Mouse (Mus musculus) testis, postnatal 10 days (tissue): ENCODE measurements around the gene Pafah2.
"Not testable (repeated sequence)": the region's sequence is repeated elsewhere in the genome, so short reads cannot be mapped to it uniquely, and the experiment has no call there.

ENCODE experiments used
- DNase-seq: peaks from one replicate; pipeline ENCODE4 v3.0.0; 2021; ENCODE audit warnings: low spot score

The Pafah2 gene

GRCm38 (mm10) chr4:134373295-134373694, 22.8 kb upstream of the Pafah2 start:
- no peak for DNase-seq

- no peak for DNase-seq
Observed at GRCm38 (mm10) chr4:134374306-134374705, 21.8 kb upstream of the Pafah2 start.

- no peak for DNase-seq
Observed at GRCm38 (mm10) chr4:134378089-134378615, 18.0 kb upstream of the Pafah2 start.

DNA sequence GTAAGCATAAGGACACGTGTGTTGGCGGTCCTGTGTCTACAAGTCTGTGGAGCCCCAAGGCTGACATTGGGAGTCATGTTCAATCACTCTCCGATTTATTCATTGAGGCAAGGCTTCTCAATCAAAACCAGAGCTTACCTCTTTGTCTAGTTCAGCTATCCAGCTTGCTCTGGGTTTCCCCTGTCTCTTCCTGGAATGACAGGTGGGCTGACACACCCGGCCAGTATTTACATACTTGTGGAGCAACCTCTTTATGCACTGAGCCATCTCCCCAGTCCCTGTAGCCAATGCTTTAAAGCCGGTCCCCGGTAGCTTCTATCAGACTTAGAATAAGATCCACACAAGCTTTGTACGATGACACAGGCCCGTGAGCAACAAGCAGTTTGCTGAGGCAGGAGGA, 16.6 kb upstream of the Pafah2 start:
- DNase-seq, result no peak

DNA sequence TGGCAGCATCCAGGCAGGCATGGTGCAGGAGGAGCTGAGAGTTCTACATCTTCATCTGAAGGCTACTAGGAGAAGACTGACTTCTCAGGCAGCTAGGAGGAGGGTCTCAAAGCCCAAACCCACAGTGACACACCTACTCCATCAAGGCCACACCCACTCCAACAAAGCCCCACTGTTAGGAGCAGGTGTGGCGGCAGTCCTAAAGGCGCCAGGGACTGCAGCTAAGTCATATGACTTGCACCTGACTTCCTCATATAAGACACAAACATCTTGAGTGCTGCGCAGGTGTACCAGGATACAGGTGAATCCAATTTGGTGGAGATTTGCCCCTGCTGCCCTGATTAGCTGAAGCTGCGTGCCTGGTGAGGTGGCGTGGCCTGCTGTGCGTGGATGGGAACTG, 12.4 kb upstream of the Pafah2 start, which contains the start of gene Extl1:
TSS of gene Extl1 (minus strand) at position 101 of the 400 bp plus-strand sequence.
- DNase-seq, result not testable (repeated sequence)

- no peak for DNase-seq
Observed at GRCm38 (mm10) chr4:134387268-134387667, 8.9 kb upstream of the Pafah2 start.

DNA sequence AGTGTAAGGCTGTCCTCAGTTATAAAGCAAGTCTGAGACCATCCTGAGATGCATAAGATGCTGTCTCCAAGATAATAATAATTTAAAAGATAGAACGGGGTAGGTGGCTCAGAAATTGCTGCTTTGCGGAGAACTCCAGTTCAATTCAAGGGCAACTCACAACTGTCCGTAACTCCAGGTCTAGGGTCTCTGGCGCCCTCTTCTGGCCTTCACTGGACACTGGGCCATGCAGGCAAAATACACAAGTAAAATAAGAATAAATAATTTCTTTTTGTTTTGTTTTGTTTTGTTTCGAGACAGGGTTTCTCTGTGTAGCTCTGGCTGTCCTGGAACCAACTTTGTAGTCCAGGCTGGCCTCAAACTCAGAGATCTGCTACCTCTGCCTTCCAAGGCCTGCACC, 7.7 kb upstream of the Pafah2 start:
- peak; percentile 89 for DNase-seq

- no peak for DNase-seq
Observed at GRCm38 (mm10) chr4:134391636-134392035, 4.5 kb upstream of the Pafah2 start.

GRCm38 (mm10) chr4:134392595-134392994, 3.5 kb upstream of the Pafah2 start:
- DNase-seq, result no peak

GRCm38 (mm10) chr4:134393026-134393425, 3.1 kb upstream of the Pafah2 start:
- no peak for DNase-seq

GRCm38 (mm10) chr4:134395142-134395541, 978 bp upstream of the Pafah2 start:
- DNase-seq, result no peak

GRCm38 (mm10) chr4:134397121-134397520, 1.0 kb downstream of the Pafah2 start:
- DNase-seq, result peak; percentile 76

DNA sequence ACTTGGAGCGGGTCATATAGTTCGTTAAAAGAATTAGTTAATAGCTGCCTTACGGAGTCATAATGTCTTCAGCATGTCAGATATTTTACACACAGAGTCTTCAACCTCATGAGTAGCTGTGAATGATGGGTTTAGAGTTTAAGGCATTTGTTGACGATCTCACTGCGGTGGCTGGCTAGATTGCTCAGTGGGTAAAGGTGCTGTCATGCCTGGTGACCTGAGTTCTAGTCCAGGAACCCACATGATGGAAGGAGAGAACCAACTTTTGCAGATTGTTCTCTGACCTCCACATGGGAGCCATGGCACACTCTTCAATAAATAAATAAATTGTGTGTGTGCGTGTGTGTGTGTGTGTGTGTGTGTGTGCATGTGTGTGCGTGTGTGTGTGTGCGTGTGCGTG, 1.6 kb downstream of the Pafah2 start:
- DNase-seq, result no peak

DNA sequence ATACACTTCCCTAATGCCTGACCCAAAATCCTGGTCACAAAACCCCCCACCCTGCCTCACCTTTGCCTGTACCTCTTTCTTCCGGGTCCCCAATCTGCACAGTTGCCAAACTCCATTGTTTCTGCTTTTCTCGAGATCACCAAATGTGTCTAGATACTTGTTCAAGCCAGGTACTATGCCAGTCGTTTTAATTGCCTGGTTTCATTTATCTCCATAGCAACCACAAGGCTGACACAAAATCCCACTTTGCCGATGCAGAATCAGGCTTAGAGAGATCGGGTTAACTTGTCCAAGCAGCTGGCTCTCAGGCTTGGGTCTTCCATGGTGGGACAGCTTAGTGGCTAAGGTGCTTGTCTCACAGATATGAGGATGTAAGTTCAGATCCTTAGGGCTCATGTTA, 4.1 kb downstream of the Pafah2 start:
- no peak for DNase-seq

DNA sequence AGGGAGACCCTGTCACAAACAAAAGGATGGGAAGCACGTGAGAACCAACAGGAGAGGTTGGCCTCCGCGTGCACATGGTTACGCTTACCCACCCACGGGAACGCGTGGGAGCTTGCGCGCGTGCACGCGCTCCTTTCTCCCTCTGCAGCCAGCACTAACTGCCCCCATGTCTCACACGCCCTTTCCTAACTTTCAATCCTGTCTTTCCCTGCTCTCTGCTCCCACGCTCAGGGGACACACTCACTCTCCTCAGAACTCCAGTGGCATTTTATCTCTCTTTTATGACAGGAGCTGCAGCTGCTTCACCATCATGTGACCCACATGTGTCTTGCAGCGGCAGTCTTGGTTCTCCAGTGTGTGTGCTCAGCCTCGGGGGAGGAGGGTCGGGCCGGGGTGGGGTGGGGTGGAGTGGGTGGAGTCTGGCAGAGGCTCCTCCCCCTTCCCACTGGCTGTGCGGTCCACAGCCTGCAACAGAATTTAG, 5.1 kb downstream of the Pafah2 start:
- peak; percentile 88 for DNase-seq

DNA sequence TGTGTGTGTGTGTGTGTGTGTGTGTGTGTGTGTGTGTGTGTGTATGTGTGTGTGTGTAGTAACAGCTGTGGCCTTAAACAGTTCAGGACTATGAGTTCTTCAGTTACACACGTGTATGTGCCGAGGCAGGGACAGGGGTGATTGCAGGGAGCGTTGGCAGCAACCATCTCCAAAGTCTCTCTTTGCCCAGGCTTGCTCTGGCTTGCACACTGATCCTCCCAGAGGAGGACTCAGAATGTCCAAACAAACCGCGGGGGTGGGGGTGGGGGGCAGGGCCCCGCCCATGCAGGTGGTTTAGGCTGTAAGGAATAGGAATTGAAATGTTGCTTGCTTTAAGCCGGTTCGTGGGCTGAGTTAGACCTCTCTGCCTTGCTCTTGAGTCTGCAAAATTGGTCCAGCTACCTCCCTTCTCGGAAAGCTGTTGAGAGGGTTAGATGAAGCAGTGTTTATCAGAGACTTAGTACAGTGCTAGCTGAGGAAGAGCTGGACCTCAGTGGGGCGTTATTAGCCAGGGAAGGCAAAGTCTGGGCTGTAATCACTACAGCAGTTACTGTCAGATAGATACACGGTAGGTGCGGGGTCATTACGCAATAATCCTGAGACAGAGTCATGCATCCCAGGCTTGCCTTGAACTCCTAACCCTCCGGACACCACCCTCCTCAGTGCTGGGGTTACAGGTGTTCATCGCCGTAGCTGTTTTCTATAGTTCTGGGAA, 5.9 kb downstream of the Pafah2 start:
- DNase-seq, result no peak

- peak; percentile 76 for DNase-seq
Observed at GRCm38 (mm10) chr4:134402571-134403262, 6.6 kb downstream of the Pafah2 start.

DNA sequence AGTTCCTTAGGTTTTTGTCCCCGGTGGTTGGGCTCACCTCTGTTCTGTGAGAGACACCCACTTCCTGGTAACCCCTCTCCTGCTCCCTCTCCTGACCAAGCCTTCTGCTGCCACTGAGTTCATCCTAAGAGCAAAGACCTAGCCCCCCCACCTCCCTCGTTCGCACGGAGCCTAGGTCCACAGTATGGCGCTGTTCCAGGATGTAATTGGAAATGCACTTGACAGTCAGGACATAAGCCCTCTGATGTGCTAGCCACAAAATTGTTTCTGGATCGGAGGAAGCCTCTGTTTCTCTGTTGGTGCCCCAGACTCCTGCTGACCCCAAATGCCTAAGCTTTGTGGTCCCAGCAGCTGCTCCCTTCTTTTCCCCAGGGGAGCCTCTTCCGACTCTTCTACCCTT, 7.6 kb downstream of the Pafah2 start:
- DNase-seq, result no peak

- DNase-seq, result peak; percentile 68
Observed at GRCm38 (mm10) chr4:134409286-134409685, 13.2 kb downstream of the Pafah2 start.

GRCm38 (mm10) chr4:134416177-134416576, 20.1 kb downstream of the Pafah2 start:
- DNase-seq, result no peak

- DNase-seq, result no peak
Observed at GRCm38 (mm10) chr4:134416602-134417001, 20.5 kb downstream of the Pafah2 start.

DNA sequence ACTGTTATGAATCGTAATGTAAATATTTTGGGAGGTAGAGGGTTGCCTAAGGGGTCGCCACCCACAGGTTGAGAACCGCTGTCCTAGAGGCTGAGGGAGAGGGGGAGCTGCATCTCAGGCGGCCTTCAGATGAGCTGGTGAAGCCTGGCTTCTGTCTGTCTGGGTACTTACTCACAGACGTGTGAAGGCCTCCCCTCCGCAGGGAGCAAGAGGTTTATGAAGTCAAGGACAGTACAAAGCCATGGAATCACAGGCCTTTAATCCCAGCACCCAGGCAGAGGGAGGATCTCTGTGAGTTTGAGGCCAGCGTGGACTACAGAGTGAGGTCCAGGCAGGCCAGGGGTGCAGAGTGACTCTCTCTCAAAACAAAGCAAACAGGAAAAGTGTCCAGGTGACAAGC, 21.0 kb downstream of the Pafah2 start:
- DNase-seq, result no peak

DNA sequence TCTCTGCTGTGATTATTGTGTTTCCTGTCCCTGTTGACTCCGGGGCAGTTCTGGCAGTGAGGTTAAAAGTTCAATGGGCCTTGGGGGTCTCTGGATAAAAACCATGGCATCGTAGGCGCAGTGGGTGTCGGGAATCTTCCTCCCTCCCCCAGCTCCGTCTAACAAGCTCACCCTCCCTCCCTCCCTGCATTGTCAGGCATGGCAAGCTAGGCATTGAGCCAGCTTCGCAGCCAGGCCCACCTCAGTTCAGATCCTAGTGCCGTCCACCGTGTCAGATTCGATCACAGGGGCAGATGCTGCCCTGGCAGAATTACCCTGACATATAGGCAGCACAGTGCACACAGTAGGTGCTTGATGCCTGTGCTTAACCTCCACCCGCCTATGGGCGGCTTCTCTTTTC, 25.9 kb downstream of the Pafah2 start:
- no peak for DNase-seq
